Mouse (Mus musculus) hindbrain, postnatal 0 days (tissue): ENCODE results near the gene Spata17. TPM values are rescaled to one million over a fixed set of nuclear protein-coding genes. Genes with fewer than 3 reads are reported as not detected.
A peak's percentile ranks its signal among the peaks of the same experiment; 100 is the strongest.

Experiments used
- ATAC-seq: fragments of 200-750 bp; cut with Nextera tagmentation; 2 replicates; pipeline ENCODE4 v1.8.0; 2017; ENCODE audit warnings: mild to moderate bottlenecking, moderate TSS enrichment, moderate library complexity
- DNase-seq: peaks from one replicate; pipeline ENCODE4 v3.0.0-alpha.2; 2015; ENCODE audit warnings: low spot score
- H3K27ac ChIP-seq: fragments of 300-500 bp; sonication (generic); 2 replicates; pipeline ENCODE4 v1.5.1; 2014; ENCODE audit warnings: mild to moderate bottlenecking
- H3K27me3 ChIP-seq: fragments of 300-500 bp; sonication (generic); 2 replicates; pipeline ENCODE4 v1.6.1; 2014; ENCODE audit warnings: low read length, mixed read lengths; ENCODE audit not compliant: insufficient read depth
- H3K36me3 ChIP-seq: fragments of 300-500 bp; sonication (generic); 2 replicates; pipeline ENCODE4 v1.6.1; 2014; ENCODE audit warnings: low read length, mixed read lengths; ENCODE audit not compliant: insufficient read depth
- H3K4me1 ChIP-seq: fragments of 300-500 bp; sonication (generic); 2 replicates; pipeline ENCODE4 v1.6.1; 2014; ENCODE audit warnings: antibody characterized with exemption, low read length, mixed read lengths; ENCODE audit not compliant: insufficient read depth
- H3K4me2 ChIP-seq: fragments of 300-500 bp; sonication (generic); 2 replicates; pipeline ENCODE4 v1.6.1; 2014; ENCODE audit warnings: low read depth, mild to moderate bottlenecking, low read length, moderate library complexity, mixed read lengths
- H3K4me3 ChIP-seq: fragments of 300-500 bp; sonication (generic); 2 replicates; pipeline ENCODE4 v1.5.1; 2014; ENCODE audit warnings: low read length
- H3K9ac ChIP-seq: fragments of 300-500 bp; sonication (generic); replicated peaks from 2 replicates; pipeline ENCODE4 v1.6.1; 2014; ENCODE audit warnings: mild to moderate bottlenecking, low read length, moderate library complexity, mixed read lengths
- H3K9me3 ChIP-seq: fragments of 300-500 bp; sonication (generic); 2 replicates; pipeline ENCODE4 v1.6.1; 2016; ENCODE audit warnings: low read length, mixed read lengths
- CTCF ChIP-seq: IDR thresholded peaks from 2 replicates; pipeline ENCODE4 v1.5.1; 2016; ENCODE audit warnings: antibody characterized with exemption, control low read depth, low read depth
- WGBS: fragments of 180-500 bp; shearing (Covaris S2); extraction: QIAGEN DNeasy Blood & Tissue Kit; methylation state at CpG from one replicate; pipeline ENCODE4 v1.1.7; 2014; 5-methylcytosine and 5-hydroxymethylcytosine counted together
- polyA plus RNA-seq: library from polyadenylated mRNA; unstranded; fragments of >200 nt; fragmentation: Nextera tagmentation; extraction: Ambion mirVana; gene quantifications from 2 replicates; pipeline ENCODE4 v1.2.1, GENCODE M21; 2015
- total RNA-seq: library from RNA; depleted of rRNA; stranded (reverse); fragments of >200 nt; gene quantifications from 2 replicates; pipeline ENCODE4 v1.2.3, GENCODE M21; 2014

Spata17 gene
- total and polyA plus RNA-seq, 2 experiments from 2014 or later, result 0.98 to 1.9 TPM

- ATAC-seq (0 out of 2 replicates have a peak, but pooled peaks have one; percentile 59), DNase-seq (peak; percentile 66)
- no peak for TF ChIP-seq CTCF
- Histone ChIP-seq H3K9me3 (no peaks in the 10 kb centered on the region), H3K4me3 (no peak overlapping the region), H3K36me3 (no peaks in the 10 kb centered on the region), H3K27me3 (no peaks in the 10 kb centered on the region), H3K27ac (no peak overlapping the region; the same call in 1 of the 2 replicates), H3K4me1 (no peaks in the 10 kb centered on the region), H3K4me2 (no peak overlapping the region), H3K9ac (no peak overlapping the region)
- WGBS, result 36% methylated on average over 3 of the region's 3 CpGs
Measured at GRCm38 (mm10) chr1:187076198-187077042, 138.8 kb downstream of the Spata17 start.

GRCm38 (mm10) chr1:187059874-187060273, 155.4 kb downstream of the Spata17 start:
- no peak overlapping the region for H3K4me3 ChIP-seq
- ATAC-seq, result no peak

GRCm38 (mm10) chr1:187054333-187054732, 160.9 kb downstream of the Spata17 start:
- no peak overlapping the region for H3K27ac ChIP-seq
- ATAC-seq (no peak), DNase-seq (no peak)
- no peak overlapping the region for H3K4me2 ChIP-seq
- H3K9me3 ChIP-seq, result no peaks in the 10 kb centered on the region
- H3K9ac ChIP-seq, result no peak overlapping the region
- H3K27me3 ChIP-seq, result no peaks in the 10 kb centered on the region
- H3K4me1 ChIP-seq, result peaks cover 4% of the 10 kb centered on the region; the same call in 1 of the 2 replicates
- 77% methylated on average over 2 of the region's 2 CpGs for WGBS
- H3K4me3 ChIP-seq, result no peak overlapping the region
- TF ChIP-seq CTCF, result no peak
- no peaks in the 10 kb centered on the region for H3K36me3 ChIP-seq

More at GRCm38 (mm10) chr1:187059874-187060273, 155.4 kb downstream of the Spata17 start:
- no peaks in the 10 kb centered on the region for H3K27me3 ChIP-seq
- H3K36me3 ChIP-seq, result no peaks in the 10 kb centered on the region
- WGBS, result 82% methylated on average over 1 of the region's 1 CpGs
- no peaks in the 10 kb centered on the region for H3K9me3 ChIP-seq
- H3K4me2 ChIP-seq, result no peak overlapping the region
- no peak for TF ChIP-seq CTCF
- H3K27ac ChIP-seq, result no peak overlapping the region
- no peak for DNase-seq
- no peaks in the 10 kb centered on the region for H3K4me1 ChIP-seq
- no peak overlapping the region for H3K9ac ChIP-seq

GRCm38 (mm10) chr1:187053862-187054261, 161.4 kb downstream of the Spata17 start:
- Histone ChIP-seq H3K9me3 (no peaks in the 10 kb centered on the region), H3K4me3 (no peak overlapping the region), H3K36me3 (no peaks in the 10 kb centered on the region), H3K9ac (no peak overlapping the region), H3K4me1 (peaks cover 4% of the 10 kb centered on the region; the same call in 1 of the 2 replicates), H3K27me3 (no peaks in the 10 kb centered on the region), H3K4me2 (no peak overlapping the region), H3K27ac (no peak overlapping the region)
- WGBS, result 70% methylated on average over 3 of the region's 3 CpGs
- DNase-seq (peak; percentile 8), ATAC-seq (no peak)
- TF ChIP-seq CTCF, result no peak

- Histone ChIP-seq H3K4me3 (no peak overlapping the region), H3K27me3 (no peaks in the 10 kb centered on the region), H3K9ac (no peak overlapping the region), H3K9me3 (no peaks in the 10 kb centered on the region), H3K4me2 (no peak overlapping the region), H3K27ac (no peak overlapping the region), H3K4me1 (peaks cover 4% of the 10 kb centered on the region; the same call in 1 of the 2 replicates), H3K36me3 (no peaks in the 10 kb centered on the region)
- no peak for ATAC-seq
- TF ChIP-seq CTCF, result no peak
- DNase-seq, result peak; percentile 72
- WGBS, result 26% methylated on average over 5 of the region's 5 CpGs
Measured at GRCm38 (mm10) chr1:187052532-187052931, 162.7 kb downstream of the Spata17 start.

- Histone ChIP-seq H3K9me3 (no peaks in the 10 kb centered on the region), H3K4me1 (peaks cover 4% of the 10 kb centered on the region; the same call in 1 of the 2 replicates), H3K27me3 (no peaks in the 10 kb centered on the region), H3K36me3 (no peaks in the 10 kb centered on the region), H3K9ac (no peak overlapping the region), H3K27ac (no peak overlapping the region), H3K4me3 (no peak overlapping the region), H3K4me2 (no peak overlapping the region)
- DNase-seq (peak; percentile 18), ATAC-seq (no peak)
- WGBS, result 79% methylated on average over 8 of the region's 8 CpGs
- no peak for TF ChIP-seq CTCF
Measured at GRCm38 (mm10) chr1:187051296-187051695, 164.0 kb downstream of the Spata17 start.
